7 mouse cellular contexts compared by ENCODE assay signal in the genomic region with DNA sequence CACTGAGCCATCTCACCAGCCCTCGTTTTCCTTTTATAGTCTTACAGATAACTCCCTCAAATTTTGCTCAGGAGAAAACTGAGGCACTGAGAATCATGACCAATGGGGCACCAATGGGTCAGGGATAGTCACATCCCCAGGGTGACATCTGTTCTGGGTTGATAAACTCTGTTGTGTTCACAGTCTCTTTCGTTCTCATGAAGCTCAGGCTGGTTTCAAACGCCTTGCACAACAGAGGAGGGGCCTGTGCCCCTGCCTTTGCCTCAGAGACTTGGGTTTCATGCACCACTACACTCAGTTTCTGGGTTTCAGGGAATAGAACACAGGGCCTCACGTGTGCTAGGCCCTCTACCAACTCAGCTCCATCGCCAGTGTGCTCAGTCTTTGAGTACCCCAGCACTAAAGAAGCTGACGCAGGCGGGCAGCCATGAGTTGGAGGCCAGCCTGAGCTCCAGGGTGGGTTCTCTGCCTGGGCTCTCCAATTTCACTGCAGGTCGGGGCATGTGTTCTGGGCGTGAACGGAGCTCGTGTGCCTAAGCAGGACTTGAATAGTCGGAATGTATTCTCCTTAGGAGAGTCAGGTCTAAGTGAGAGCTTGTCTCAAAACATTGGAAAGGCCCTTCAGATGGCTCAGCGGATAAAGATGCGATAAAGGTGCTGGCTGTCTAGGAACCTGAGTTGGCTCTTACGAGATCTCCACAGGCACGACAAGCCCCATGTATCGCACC. TPM values are rescaled to one million over a fixed set of nuclear protein-coding genes. Genes with fewer than 3 reads are reported as not detected.
DNase-seq lines count a peak whose midpoint lies in the region; ATAC-seq and TF ChIP-seq lines count a peak whose summit lies in the region.

No protein-coding gene starts in this region.

- H3K9me3 ChIP-seq in embryonic facial prominence, embryonic 14.5 days (ENCODE audit: control insufficient read depth, low read length): no peaks in the 10 kb centered on the region
- H3K9me3 ChIP-seq in intestine, embryonic 14.5 days (ENCODE audit: control insufficient read depth, low read length): no peaks in the 10 kb centered on the region

- H3K27me3 ChIP-seq in embryonic facial prominence, embryonic 14.5 days (replicated peaks; ENCODE audit: control insufficient read depth, insufficient read depth, low read length): no peaks in the 10 kb centered on the region
- no peaks in the 10 kb centered on the region for H3K27me3 ChIP-seq in intestine, embryonic 14.5 days (replicated peaks; ENCODE audit: control insufficient read depth, insufficient read depth, low read length)
- no peaks in the 10 kb centered on the region for H3K27me3 ChIP-seq in myocyte (ENCODE audit: control insufficient read depth, insufficient read depth, insufficient read length)

- H3K36me3 ChIP-seq in embryonic facial prominence, embryonic 14.5 days (ENCODE audit: control insufficient read depth, insufficient read depth, low read length): peaks cover 25% of the 10 kb centered on the region
- H3K36me3 ChIP-seq in intestine, embryonic 14.5 days (ENCODE audit: control insufficient read depth, insufficient read depth, low read length): peaks cover 25% of the 10 kb centered on the region
- no peaks in the 10 kb centered on the region for H3K36me3 ChIP-seq in myocyte (ENCODE audit: control insufficient read depth, insufficient read depth)

- peaks cover 14% of the 10 kb centered on the region for H3K4me1 ChIP-seq in embryonic facial prominence, embryonic 14.5 days (ENCODE audit: control insufficient read depth, insufficient read depth, low read length)
- peaks cover 9% of the 10 kb centered on the region; the same call in 1 of the 2 replicates for H3K4me1 ChIP-seq in intestine, embryonic 14.5 days (replicated peaks; ENCODE audit: control insufficient read depth, insufficient read depth, low read length)

- DNase-seq in spleen, postnatal 4 days (ENCODE audit: low spot score in 2 of 2): peak; percentile 58 to 74
- no peak for DNase-seq in spleen, postnatal 14 days (ENCODE audit: low spot score in 2 of 2)
- peak; percentile 77 for DNase-seq in embryonic facial prominence, embryonic 14.5 days (ENCODE audit: low spot score)
- no peak for DNase-seq in intestine, embryonic 14.5 days (ENCODE audit: low spot score)
- no peak for DNase-seq in retina, embryonic 14.5 days (ENCODE audit: low spot score)
- DNase-seq in left cerebral cortex, postnatal 4 days: no peak

- 13% methylated on average over 17 of the region's 17 CpGs for WGBS in embryonic facial prominence, embryonic 14.5 days
- 19% methylated on average over 17 of the region's 17 CpGs for WGBS in intestine, embryonic 14.5 days

- peak; percentile 58 for ATAC-seq in embryonic facial prominence, embryonic 14.5 days (ENCODE audit: low read depth)
- ATAC-seq in intestine, embryonic 14.5 days (replicated peaks; ENCODE audit: low FRiP score, low TSS enrichment, low read depth): peak; percentile 30

- intact Hi-C loops in left cerebral cortex, postnatal 4 days (cut with DNase I): no loop called here

- TF ChIP-seq POLR2A in myocyte (IDR thresholded peaks at IDR 0.05; ENCODE audit: insufficient read length, low read depth): no peak

- H3K79me2 ChIP-seq in myocyte (ENCODE audit: control insufficient read depth, insufficient read depth): peaks cover 16% of the 10 kb centered on the region

- H3K27ac ChIP-seq in embryonic facial prominence, embryonic 14.5 days (replicated peaks; ENCODE audit: low read depth, low read length): peak overlapping the region; percentile 76
- peak overlapping the region; percentile 44 for H3K27ac ChIP-seq in intestine, embryonic 14.5 days (ENCODE audit: low read depth)

- H3ac ChIP-seq in myocyte (ENCODE audit: control insufficient read depth, insufficient read length): peak overlapping the region; percentile 69

- peak overlapping the region; percentile 89 for H3K9ac ChIP-seq in embryonic facial prominence, embryonic 14.5 days (ENCODE audit: low read depth, low read length)
- peak overlapping the region; percentile 27; the same call in 1 of the 2 replicates for H3K9ac ChIP-seq in intestine, embryonic 14.5 days (ENCODE audit: low read length)

- peak overlapping the region; percentile 86 for H3K4me2 ChIP-seq in embryonic facial prominence, embryonic 14.5 days (ENCODE audit: low read depth, low read length)
- peak overlapping the region; percentile 82 for H3K4me2 ChIP-seq in intestine, embryonic 14.5 days (ENCODE audit: low read length)
- H3K4me2 ChIP-seq in myocyte (ENCODE audit: low read depth): peak overlapping the region; percentile 100

- peak overlapping the region; percentile 90 for H3K4me3 ChIP-seq in embryonic facial prominence, embryonic 14.5 days (ENCODE audit: low read depth, low read length)
- H3K4me3 ChIP-seq in intestine, embryonic 14.5 days (ENCODE audit: low read depth, low read length): peak overlapping the region; percentile 95
- H3K4me3 ChIP-seq in myocyte: peak overlapping the region; percentile 66

TF ChIP-seq in myocyte, 11 proteins besides CTCF, POLR2A, EP300 and RAD21:
- no peak for TF ChIP-seq TCF3 (IDR thresholded peaks at IDR 0.05; ENCODE audit: insufficient read length, low read depth)
- TF ChIP-seq REST (IDR thresholded peaks at IDR 0.05; ENCODE audit: insufficient read depth, insufficient read length): no peak
- TF ChIP-seq MYOD1 (IDR thresholded peaks at IDR 0.05; ENCODE audit: control insufficient read depth in 1 of 3, insufficient read length in 2 of 3, low read depth in 2 of 3): no peak
- no peak for TF ChIP-seq MAX (IDR thresholded peaks at IDR 0.05; ENCODE audit: low read depth)

RNA-seq across cellular contexts. Expression of a gene that starts 0.7 kb away (rescaled TPM):
- 26.3 and 35.5 TPM in 2 replicates for polyA plus RNA-seq in embryonic facial prominence, embryonic 14.5 days (2014; fragmentation: Nextera tagmentation; extraction: Ambion mirVana)
- 42.6 and 45.4 TPM in 2 replicates for polyA plus RNA-seq in intestine, embryonic 14.5 days (2014; fragmentation: Nextera tagmentation; extraction: Ambion mirVana)
- polyA plus RNA-seq in myocyte (2012; fragmentation: generic; extraction: Trizol): 39.8 TPM
- total RNA-seq in left cerebral cortex, postnatal 4 days (2021): 10 to 100 TPM; 26.3 to 31.0 TPM

RNA-seq across cellular contexts. Expression of a gene that starts 16.2 kb away (rescaled TPM):
- 0.96 and 1.3 TPM in 2 replicates for polyA plus RNA-seq in embryonic facial prominence, embryonic 14.5 days (2014; fragmentation: Nextera tagmentation; extraction: Ambion mirVana)
- 0.07 and 0.13 TPM in 2 replicates for polyA plus RNA-seq in intestine, embryonic 14.5 days (2014; fragmentation: Nextera tagmentation; extraction: Ambion mirVana)
- polyA plus RNA-seq in myocyte (2012; fragmentation: generic; extraction: Trizol): 0.22 TPM
- 1 to 10 TPM; 2.5 to 2.8 TPM for total RNA-seq in left cerebral cortex, postnatal 4 days (2021)

RNA-seq across cellular contexts. Expression of a gene that starts 23.3 kb away (rescaled TPM):
- polyA plus RNA-seq in embryonic facial prominence, embryonic 14.5 days (2014; fragmentation: Nextera tagmentation; extraction: Ambion mirVana): 11.0 and 14.4 TPM in 2 replicates
- polyA plus RNA-seq in intestine, embryonic 14.5 days (2014; fragmentation: Nextera tagmentation; extraction: Ambion mirVana): 12.8 TPM in 2 replicates
- polyA plus RNA-seq in myocyte (2012; fragmentation: generic; extraction: Trizol): 31.4 TPM
- total RNA-seq in left cerebral cortex, postnatal 4 days (2021): 10 to 100 TPM; 46.7 to 49.2 TPM

RNA-seq across cellular contexts. Expression of a gene that starts 25.3 kb away (rescaled TPM):
- 43.0 and 49.6 TPM in 2 replicates for polyA plus RNA-seq in embryonic facial prominence, embryonic 14.5 days (2014; fragmentation: Nextera tagmentation; extraction: Ambion mirVana)
- polyA plus RNA-seq in intestine, embryonic 14.5 days (2014; fragmentation: Nextera tagmentation; extraction: Ambion mirVana): 41.0 and 43.0 TPM in 2 replicates
- polyA plus RNA-seq in myocyte (2012; fragmentation: generic; extraction: Trizol): 34.1 TPM
- 10 to 100 TPM; 49.0 to 50.8 TPM for total RNA-seq in left cerebral cortex, postnatal 4 days (2021)

RNA-seq across cellular contexts. Expression of a gene that starts 26.8 kb away (rescaled TPM):
- 57.2 and 57.7 TPM in 2 replicates for polyA plus RNA-seq in embryonic facial prominence, embryonic 14.5 days (2014; fragmentation: Nextera tagmentation; extraction: Ambion mirVana)
- 43.7 and 44.8 TPM in 2 replicates for polyA plus RNA-seq in intestine, embryonic 14.5 days (2014; fragmentation: Nextera tagmentation; extraction: Ambion mirVana)
- polyA plus RNA-seq in myocyte (2012; fragmentation: generic; extraction: Trizol): 53.2 TPM
- 10 to 100 TPM; 58.3 to 63.6 TPM for total RNA-seq in left cerebral cortex, postnatal 4 days (2021)

Comparison
In these comparisons a context has a peak if more than half of its experiments do, and no peak if none do; other contexts are left out.
1. DNase-seq: peak in spleen, postnatal 4 days (2 of 2) and embryonic facial prominence, embryonic 14.5 days (single experiment); none in spleen, postnatal 14 days (0 of 2), intestine, embryonic 14.5 days (single experiment), retina, embryonic 14.5 days (single experiment) and left cerebral cortex, postnatal 4 days (single experiment).
2. Peak in every context shown above with its lines, with median percentiles within 50 percentile points of each other: H3K4me2 ChIP-seq and H3K4me3 ChIP-seq.